In genomic region chr11:64037471-64038125, GRCm38 (mm10) we compare ENCODE assay signal across 13 mouse cellular contexts. TPM values are rescaled to one million over a fixed set of nuclear protein-coding genes. Genes with fewer than 3 reads are reported as not detected.
DNase-seq lines count a peak whose midpoint lies in the region; ATAC-seq lines count a peak whose summit lies in the region.
"Had no signal": no experiment of that assay in that cellular context is flagged by ENCODE, and none has a peak within 500 bp of the region (broad histone marks: within the 10 kb centered on the region; RNA-seq: fewer than 3 reads in every experiment).

No protein-coding gene starts in this region.

- peak; percentile 50 for ATAC-seq in inflammation-experienced regulatory T-cells, adult 6 months

- peak; percentile 92 for DNase-seq in 416B (ENCODE audit: low read depth)
- DNase-seq in CD4-positive helper T cell, adult 2 months (ENCODE audit: low read depth, low spot score): peak; percentile 73
- DNase-seq in embryo, embryonic 10 days (ENCODE audit: low spot score): peak; percentile 48
- DNase-seq in adrenal gland, postnatal 14 days: no peak
- no peak for DNase-seq in gastrocnemius, adult 18-20 months (ENCODE audit: low spot score)
- no peak for DNase-seq in gastrocnemius, postnatal 10 days
- DNase-seq: adrenal gland, adult 2 months; cerebellum, adult 9-10 months; kidney, adult 11 months; lung, adult 18-20 months; retina, postnatal 1 day; thymus, postnatal 14 days had no signal

RNA-seq across cellular contexts. Expression of gene Cox10, which starts 41.7 kb away (rescaled TPM):
- 10 to 100 TPM; 20.2 to 26.8 (median 21.7) TPM for polyA plus RNA-seq in inflammation-experienced regulatory T-cells, adult 6 months (2017; shearing (Covaris generic))
- 33.2 and 41.6 TPM in 2 replicates for total RNA-seq in adrenal gland, postnatal 14 days (2021)
- 10 to 100 TPM; 39.3 to 41.9 TPM for total RNA-seq in gastrocnemius, adult 18-20 months (2021)
- total RNA-seq in gastrocnemius, postnatal 10 days (2021): 10 to 100 TPM; 26.8 to 27.8 TPM

Comparison
In these comparisons a context has a peak if more than half of its experiments do, and no peak if none do; other contexts are left out.
1. DNase-seq: peak in 416B (single experiment), CD4-positive helper T cell, adult 2 months (single experiment) and embryo, embryonic 10 days (single experiment); none in adrenal gland, postnatal 14 days (single experiment), gastrocnemius, adult 18-20 months (single experiment) and gastrocnemius, postnatal 10 days (single experiment).